Mouse (Mus musculus) adrenal gland, postnatal 4 days (tissue): ENCODE data around the gene Slc9b2. TPM values are rescaled to one million over a fixed set of nuclear protein-coding genes. Genes with fewer than 3 reads are reported as not detected.

Source experiments
- DNase-seq, 2 experiments: peaks; one replicate each; pipeline ENCODE4 v3.0.0; 2021 to 2022; ENCODE audit warnings: low spot score in 2 of 2, mixed read lengths in 2 of 2
- total RNA-seq, 2 experiments: library from RNA; stranded (reverse); gene quantifications; 2 replicates each; pipeline ENCODE4 v1.2.3; 2021

Gene Slc9b2
- total RNA-seq, 2 experiments from 2014 or later, result 1.4 to 1.6 TPM

DNA sequence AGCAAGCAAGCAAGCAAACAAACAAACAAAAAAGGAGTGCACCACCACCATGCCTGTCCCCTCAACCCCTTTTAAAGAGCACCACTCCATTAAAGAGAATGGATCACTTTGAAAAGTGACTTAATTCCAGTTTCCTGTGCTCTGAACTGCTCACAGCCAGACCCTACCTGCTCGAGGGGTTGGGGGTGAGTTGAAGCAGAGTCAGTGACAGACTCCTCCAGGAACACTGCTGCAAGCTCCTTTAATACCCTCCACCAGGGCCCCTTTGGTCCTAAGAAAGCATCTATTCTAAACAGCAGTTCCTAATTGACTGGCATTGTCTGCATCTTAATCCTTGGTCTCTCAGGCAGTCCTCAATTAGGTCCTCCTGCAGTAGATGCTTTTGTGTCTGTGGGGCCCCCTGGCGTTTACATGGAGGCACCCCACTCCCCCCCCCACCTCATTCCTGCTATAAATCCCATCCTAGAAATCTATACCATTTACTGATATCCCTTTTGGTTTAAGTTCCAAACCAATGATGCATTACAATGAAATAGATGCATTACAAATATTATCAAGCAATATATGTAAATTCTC is 5.5 kb downstream of the Slc9b2 start:
- DNase-seq, result no peak

DNA sequence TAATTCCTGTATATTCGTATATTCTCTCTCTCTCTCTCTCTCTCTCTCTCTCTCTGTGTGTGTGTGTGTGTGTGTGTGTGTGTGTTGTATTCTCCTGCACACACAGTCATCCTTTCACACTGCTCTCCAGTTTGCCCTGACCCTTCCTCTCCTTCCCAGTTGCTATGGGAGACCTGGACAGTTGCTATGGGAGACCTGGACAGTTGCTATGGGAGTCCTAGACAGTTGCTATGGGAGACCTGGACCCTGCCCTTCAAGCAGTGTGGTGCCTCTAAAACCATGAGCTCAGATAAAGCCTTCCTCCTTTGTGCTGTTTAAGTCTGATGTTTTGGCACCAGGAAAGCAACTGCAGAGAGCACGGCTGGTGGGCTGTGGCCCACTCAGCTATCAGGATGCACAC is 6.2 kb downstream of the Slc9b2 start:
- DNase-seq, result no peak

- DNase-seq, result no peak
Measured at GRCm38 (mm10) chr3:135314811-135315210, 7.3 kb downstream of the Slc9b2 start.

DNA sequence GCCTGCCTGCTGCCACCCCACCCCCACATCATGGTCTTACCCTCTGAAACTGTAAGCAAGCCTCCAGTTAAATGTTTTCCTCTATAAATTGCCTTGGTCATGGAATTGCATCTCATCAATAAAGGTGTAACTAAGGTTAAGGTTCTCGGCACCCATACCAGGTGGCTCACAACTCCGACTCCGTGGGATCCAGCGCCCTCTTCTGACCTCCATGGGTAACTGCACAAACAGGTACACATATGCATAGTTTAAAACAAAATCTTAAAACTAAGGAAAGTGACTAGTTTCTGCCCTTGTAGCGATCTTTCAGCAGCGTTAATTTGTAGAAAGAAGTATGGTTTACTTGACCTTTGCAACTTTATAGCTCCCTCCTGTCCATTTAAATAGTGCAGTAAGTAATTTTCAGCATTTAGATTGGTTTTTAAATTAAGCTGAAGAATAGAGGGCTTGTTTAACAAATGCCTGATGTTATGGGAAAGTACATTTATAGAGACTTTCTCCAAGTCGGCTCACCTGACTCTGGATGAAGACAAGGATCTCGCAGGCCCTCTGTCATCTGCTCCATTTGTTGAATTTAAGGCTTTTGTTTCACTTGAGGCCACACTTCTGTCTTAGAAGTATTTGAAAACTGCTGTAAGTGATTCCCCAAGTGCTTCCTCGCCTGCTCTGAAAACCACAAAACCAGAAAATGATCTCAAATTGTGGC is 8.4 kb downstream of the Slc9b2 start:
- DNase-seq, result no peak

DNA sequence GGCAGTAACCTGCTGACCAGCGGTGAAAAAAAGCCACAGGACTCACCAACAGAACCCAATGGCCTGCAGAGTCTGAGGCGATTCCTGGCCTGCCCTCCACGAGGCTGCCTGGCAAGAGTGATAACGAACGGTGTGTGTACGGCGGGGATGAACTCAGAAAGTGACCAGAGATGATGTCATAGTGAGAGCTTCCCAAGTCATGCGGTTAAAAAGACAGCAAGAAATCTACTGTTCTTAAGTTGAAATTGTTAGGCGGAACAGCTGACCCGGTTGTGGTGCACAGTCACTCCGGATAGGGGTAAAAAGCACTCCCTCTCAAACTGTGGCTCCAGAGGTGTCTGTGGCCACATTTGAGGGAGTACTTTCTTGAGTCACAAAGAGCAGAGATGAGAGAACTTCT is 10.8 kb downstream of the Slc9b2 start:
- no peak for DNase-seq

GRCm38 (mm10) chr3:135324354-135324753 is 16.9 kb downstream of the Slc9b2 start:
- no peak for DNase-seq

- no peak for DNase-seq
Measured at GRCm38 (mm10) chr3:135327176-135327575, 19.7 kb downstream of the Slc9b2 start.

DNA sequence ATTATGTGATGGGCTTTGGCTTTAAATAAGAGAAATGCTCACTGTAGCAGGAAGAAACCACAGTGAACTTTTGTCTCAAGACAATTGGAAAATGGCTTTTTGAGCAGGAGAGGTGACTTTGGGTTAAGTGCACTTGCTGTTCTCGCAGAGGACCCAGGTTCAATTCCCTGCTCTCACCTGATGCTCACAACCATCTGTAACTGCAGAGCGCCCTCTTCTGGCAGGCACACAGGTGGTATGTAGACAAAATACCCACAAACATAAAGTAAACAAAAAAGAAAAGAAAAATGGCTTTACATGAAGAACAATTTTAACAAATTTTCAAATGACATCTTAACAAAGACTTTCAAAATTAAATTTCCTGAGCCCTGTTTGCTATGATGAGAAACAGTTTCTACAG is 20.1 kb downstream of the Slc9b2 start:
- DNase-seq, result no peak

GRCm38 (mm10) chr3:135328560-135328959 is 21.1 kb downstream of the Slc9b2 start:
- peak in 1 of 2 experiments; percentile 26 for DNase-seq

- no peak for DNase-seq
Measured at GRCm38 (mm10) chr3:135332691-135333090, 25.2 kb downstream of the Slc9b2 start.

DNA sequence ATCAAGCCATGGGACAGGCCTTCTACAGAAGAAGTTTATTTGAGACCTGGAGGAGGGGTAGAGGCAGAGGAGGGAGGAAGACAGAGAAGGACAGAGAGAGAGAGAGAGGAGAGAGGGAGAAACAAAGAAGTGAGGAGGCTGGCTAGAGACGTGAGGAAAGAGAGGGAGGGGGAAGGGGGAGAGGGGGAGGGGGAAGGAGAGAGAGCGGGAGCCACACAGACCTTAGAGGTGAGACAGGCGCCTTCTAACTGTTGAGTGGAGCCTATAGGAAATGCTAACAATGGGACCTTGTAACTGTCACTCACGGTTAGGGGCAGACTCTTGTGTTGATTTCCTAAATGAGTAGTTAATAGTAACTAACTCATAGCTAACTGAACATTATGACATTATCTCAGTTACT is 26.3 kb downstream of the Slc9b2 start:
- DNase-seq, result no peak

GRCm38 (mm10) chr3:135347739-135348264 is 40.3 kb downstream of the Slc9b2 start, which contains the start of gene Slc9b1:
TSS of gene Slc9b1 (plus strand) at chr3:135348029.
- DNase-seq, result no peak

DNA sequence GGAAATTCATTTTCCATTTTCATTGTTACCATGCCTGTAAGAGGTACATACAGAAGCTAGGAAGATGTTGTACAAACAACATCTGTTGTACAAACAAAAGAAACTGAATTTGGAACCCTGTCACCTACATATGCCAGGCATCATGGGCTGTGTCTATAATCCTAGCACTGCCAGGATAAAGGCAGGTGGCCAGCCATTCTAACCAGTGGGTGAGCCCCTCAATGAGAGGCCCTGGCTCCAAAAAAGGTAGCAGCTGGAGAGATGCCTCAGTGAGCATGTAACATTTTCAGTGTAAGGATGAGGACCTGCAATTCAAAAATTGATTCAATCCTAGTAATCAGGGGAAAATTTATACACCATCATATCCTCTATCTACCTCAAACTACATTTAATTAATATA is 41.5 kb downstream of the Slc9b2 start:
- DNase-seq, result no peak

DNA sequence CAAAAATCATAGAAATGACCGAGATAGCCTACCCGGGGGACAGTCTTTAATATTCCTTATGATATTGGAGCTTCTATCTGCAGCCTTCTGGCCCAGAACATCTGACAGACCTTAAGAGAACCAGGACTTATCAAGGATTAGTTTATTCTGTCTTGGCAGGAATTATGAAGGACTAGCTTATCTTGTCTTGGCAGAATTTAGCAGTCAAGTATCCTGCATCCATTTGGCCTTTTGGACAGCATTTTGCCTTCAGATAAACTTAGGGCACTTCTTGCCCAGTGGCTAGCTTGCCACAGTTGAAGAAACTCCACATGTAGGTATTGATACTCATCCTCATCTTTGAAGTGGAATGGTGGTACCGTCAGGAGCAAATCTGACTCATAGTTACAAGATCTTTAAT is 44.4 kb downstream of the Slc9b2 start:
- DNase-seq, result no peak

- no peak for DNase-seq
Measured at GRCm38 (mm10) chr3:135357394-135357793, 49.9 kb downstream of the Slc9b2 start.

DNA sequence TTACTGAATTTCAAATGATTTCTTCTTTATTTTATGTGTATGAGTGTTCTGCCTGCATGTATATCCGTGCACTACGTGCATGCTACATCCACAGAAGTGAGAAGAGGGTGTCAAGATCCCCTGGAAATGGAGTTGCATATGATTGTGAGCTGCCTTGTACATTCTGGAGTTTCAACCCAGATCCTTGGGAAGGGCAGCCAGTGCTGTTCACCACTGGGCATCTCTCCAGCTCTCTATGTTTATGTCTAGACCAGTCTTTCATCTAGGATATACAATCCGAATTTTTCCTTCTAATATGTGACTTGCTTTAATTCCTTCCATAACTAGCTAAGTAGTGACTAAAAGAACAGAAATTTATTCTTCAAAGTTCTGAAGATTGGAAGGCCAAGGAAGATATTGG is 68.3 kb downstream of the Slc9b2 start:
- DNase-seq, result no peak

GRCm38 (mm10) chr3:135377445-135377844 is 69.9 kb downstream of the Slc9b2 start:
- no peak for DNase-seq

GRCm38 (mm10) chr3:135379868-135380267 is 72.4 kb downstream of the Slc9b2 start:
- DNase-seq, result no peak

- no peak for DNase-seq
Measured at GRCm38 (mm10) chr3:135393186-135393585, 85.7 kb downstream of the Slc9b2 start.
